Mouse (Mus musculus): Measurements from ENCODE around the gene Midn. TPM values are rescaled to one million over a fixed set of nuclear protein-coding genes. Genes with fewer than 3 reads are reported as not detected.

Gene Midn
- polyA plus RNA-seq, 1 experiment from 2014 or later, result 32.6 TPM

DNA sequence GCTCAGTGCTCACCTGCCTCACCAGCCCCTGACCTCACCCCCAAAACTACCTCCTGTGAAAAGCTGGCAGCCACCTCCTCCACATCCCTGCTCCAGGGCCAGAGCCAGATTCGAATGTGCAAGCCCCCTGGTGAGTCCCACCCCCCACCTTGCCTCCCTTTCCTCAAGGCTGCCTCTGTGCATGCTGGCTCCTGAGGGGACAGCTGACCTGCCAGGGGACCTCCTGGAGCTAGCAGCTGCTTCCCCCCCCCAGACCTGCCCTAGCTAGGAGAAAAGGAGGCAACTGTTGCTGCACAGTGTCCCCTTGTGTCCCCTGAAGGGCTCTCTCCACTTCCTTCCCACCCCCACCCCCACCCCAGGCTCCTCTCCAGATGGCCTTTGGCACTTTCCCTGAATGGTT lies 7.2 kb downstream of the Midn start:
- Histone ChIP-seq H3K27ac (ENCODE audit: low read depth) (peak overlapping the region; percentile 50; the same call in 1 of the 2 replicates), H3K9ac (no peak overlapping the region; the same call in 1 of the 2 replicates), H3K27me3 (ENCODE audit: insufficient read depth, low read length) (no peaks in the 10 kb centered on the region), H3K4me3 (ENCODE audit: low read depth, low read length) (0 out of 2 replicates have a peak overlapping the region, but pooled peaks have one; percentile 2), H3K36me3 (ENCODE audit: insufficient read depth) (peaks cover 81% of the 10 kb centered on the region), H3K9me3 (ENCODE audit: low read depth, low read length) (no peaks in the 10 kb centered on the region), H3K4me1 (ENCODE audit: insufficient read depth) (peaks cover 27% of the 10 kb centered on the region), H3K4me2 (no peak overlapping the region)
- TF ChIP-seq CTCF (IDR thresholded peaks at IDR 0.05; ENCODE audit: low read depth), result no peak
- WGBS, result 64% methylated on average over 1 of the region's 1 CpGs
- DNase-seq (no peak), ATAC-seq (ENCODE audit: insufficient read depth) (no peak)

DNA sequence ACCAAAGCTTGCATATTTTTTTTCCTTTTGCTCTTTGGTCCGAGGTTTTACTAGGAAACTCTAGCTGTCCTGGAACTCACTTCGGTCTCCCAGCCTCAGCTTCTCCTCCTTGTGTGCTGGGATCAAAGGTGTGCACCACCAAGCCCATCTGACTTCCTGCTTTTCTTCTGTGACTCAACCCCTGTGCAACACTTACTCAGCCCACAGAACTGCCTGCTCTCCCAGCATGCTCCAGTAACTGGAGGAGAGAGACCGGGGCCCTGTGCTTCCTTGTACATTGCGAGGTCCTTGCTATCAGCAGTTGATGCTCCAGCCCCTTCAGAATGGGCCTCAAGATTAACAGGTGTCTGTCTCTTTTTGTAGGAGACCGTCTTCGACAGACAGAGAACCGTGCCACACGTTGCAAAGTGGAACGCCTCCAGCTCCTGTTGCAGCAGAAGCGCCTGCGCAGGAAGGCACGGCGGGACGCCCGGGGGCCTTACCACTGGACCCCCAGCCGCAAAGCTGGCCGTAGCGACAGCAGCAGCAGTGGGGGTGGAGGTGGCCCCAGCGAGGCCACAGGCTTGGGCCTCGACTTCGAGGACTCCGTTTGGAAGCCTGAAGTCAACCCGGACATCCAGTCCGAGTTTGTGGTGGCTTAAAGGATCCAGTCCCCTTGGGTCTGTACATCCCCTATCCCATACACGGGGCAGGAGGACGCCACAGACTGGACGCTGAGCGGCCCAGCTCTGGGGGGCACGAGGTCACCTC lies 8.1 kb downstream of the Midn start:
- no peak for TF ChIP-seq CTCF (IDR thresholded peaks at IDR 0.05; ENCODE audit: low read depth)
- DNase-seq (no peak), ATAC-seq (ENCODE audit: insufficient read depth) (no peak)
- H3K27me3 ChIP-seq (ENCODE audit: insufficient read depth, low read length), result no peaks in the 10 kb centered on the region
- H3K4me2 ChIP-seq, result no peak overlapping the region; the same call in 1 of the 2 replicates
- peak overlapping the region; percentile 9; the same call in 1 of the 2 replicates for H3K4me3 ChIP-seq (ENCODE audit: low read depth, low read length)
- H3K27ac ChIP-seq (ENCODE audit: low read depth), result peak overlapping the region; percentile 74; the same call in 1 of the 2 replicates
- H3K36me3 ChIP-seq (ENCODE audit: insufficient read depth), result peaks cover 73% of the 10 kb centered on the region
- no peaks in the 10 kb centered on the region for H3K9me3 ChIP-seq (ENCODE audit: low read depth, low read length)
- H3K9ac ChIP-seq, result no peak overlapping the region
- WGBS, result 72% methylated on average over 29 of the region's 29 CpGs
- H3K4me1 ChIP-seq (ENCODE audit: insufficient read depth), result peaks cover 35% of the 10 kb centered on the region

- 54% methylated on average over 7 of the region's 7 CpGs for WGBS
- no peak overlapping the region for H3K9ac ChIP-seq
- peaks cover 68% of the 10 kb centered on the region for H3K36me3 ChIP-seq (ENCODE audit: insufficient read depth)
- H3K4me1 ChIP-seq (ENCODE audit: insufficient read depth), result peaks cover 39% of the 10 kb centered on the region
- peak; percentile 43 for DNase-seq
- ATAC-seq (ENCODE audit: insufficient read depth), result no peak
- TF ChIP-seq CTCF (IDR thresholded peaks at IDR 0.05; ENCODE audit: low read depth), result no peak
- H3K27me3 ChIP-seq (ENCODE audit: insufficient read depth, low read length), result no peaks in the 10 kb centered on the region
- H3K4me2 ChIP-seq, result peak overlapping the region; percentile 18; the same call in 1 of the 2 replicates
- no peaks in the 10 kb centered on the region for H3K9me3 ChIP-seq (ENCODE audit: low read depth, low read length)
- peak overlapping the region; percentile 9; the same call in 1 of the 2 replicates for H3K4me3 ChIP-seq (ENCODE audit: low read depth, low read length)
- peak overlapping the region; percentile 74; the same call in 1 of the 2 replicates for H3K27ac ChIP-seq (ENCODE audit: low read depth)
Observed at GRCm38 (mm10) chr10:80156752-80157053, 8.6 kb downstream of the Midn start.

- Histone ChIP-seq H3K4me2 (peak overlapping the region; percentile 18; the same call in 1 of the 2 replicates), H3K36me3 (ENCODE audit: insufficient read depth) (peaks cover 61% of the 10 kb centered on the region), H3K4me1 (ENCODE audit: insufficient read depth) (peaks cover 45% of the 10 kb centered on the region), H3K9ac (no peak overlapping the region), H3K27me3 (ENCODE audit: insufficient read depth, low read length) (no peaks in the 10 kb centered on the region), H3K4me3 (ENCODE audit: low read depth, low read length) (peak overlapping the region; percentile 9; the same call in 1 of the 2 replicates), H3K27ac (ENCODE audit: low read depth) (peak overlapping the region; percentile 74; the same call in 1 of the 2 replicates), H3K9me3 (ENCODE audit: low read depth, low read length) (no peaks in the 10 kb centered on the region)
- TF ChIP-seq CTCF (IDR thresholded peaks at IDR 0.05; ENCODE audit: low read depth), result no peak
- no peak for ATAC-seq (ENCODE audit: insufficient read depth)
- no peak for DNase-seq
- WGBS, result 53% methylated on average over 15 of the region's 15 CpGs
Observed at GRCm38 (mm10) chr10:80157141-80157929, 9.3 kb downstream of the Midn start.

GRCm38 (mm10) chr10:80158307-80158986 lies 10.4 kb downstream of the Midn start:
- peaks cover 44% of the 10 kb centered on the region for H3K4me1 ChIP-seq (ENCODE audit: insufficient read depth)
- peaks cover 50% of the 10 kb centered on the region for H3K36me3 ChIP-seq (ENCODE audit: insufficient read depth)
- no peak overlapping the region for H3K9ac ChIP-seq
- H3K4me2 ChIP-seq, result peak overlapping the region; percentile 82
- H3K27ac ChIP-seq (ENCODE audit: low read depth), result peak overlapping the region; percentile 97
- WGBS, result 9% methylated on average over 18 of the region's 18 CpGs
- no peaks in the 10 kb centered on the region for H3K27me3 ChIP-seq (ENCODE audit: insufficient read depth, low read length)
- TF ChIP-seq CTCF (IDR thresholded peaks at IDR 0.05; ENCODE audit: low read depth), result no peak
- DNase-seq (peak; percentile 77), ATAC-seq (ENCODE audit: insufficient read depth) (peak; percentile 1; the same call in 1 of the 2 replicates)
- peak overlapping the region; percentile 1; the same call in 1 of the 2 replicates for H3K4me3 ChIP-seq (ENCODE audit: low read depth, low read length)
- H3K9me3 ChIP-seq (ENCODE audit: low read depth, low read length), result no peaks in the 10 kb centered on the region

- ATAC-seq (ENCODE audit: insufficient read depth), result peak; percentile 4
- H3K9ac ChIP-seq, result peak overlapping the region; percentile 40
- peaks cover 44% of the 10 kb centered on the region for H3K36me3 ChIP-seq (ENCODE audit: insufficient read depth)
- peaks cover 44% of the 10 kb centered on the region for H3K4me1 ChIP-seq (ENCODE audit: insufficient read depth)
- no peak for TF ChIP-seq CTCF (IDR thresholded peaks at IDR 0.05; ENCODE audit: low read depth)
- no peaks in the 10 kb centered on the region for H3K27me3 ChIP-seq (ENCODE audit: insufficient read depth, low read length)
- peak overlapping the region; percentile 39 for H3K4me3 ChIP-seq (ENCODE audit: low read depth, low read length)
- H3K4me2 ChIP-seq, result peak overlapping the region; percentile 82
- H3K27ac ChIP-seq (ENCODE audit: low read depth), result peak overlapping the region; percentile 97
- peak; percentile 61 for DNase-seq
- 9% methylated on average over 12 of the region's 12 CpGs for WGBS
- no peaks in the 10 kb centered on the region for H3K9me3 ChIP-seq (ENCODE audit: low read depth, low read length)
Observed at GRCm38 (mm10) chr10:80159021-80159560, 11.0 kb downstream of the Midn start.
